Mouse (Mus musculus) lung, postnatal 0 days (tissue): ENCODE data around the gene Lrguk. TPM values are rescaled to one million over a fixed set of nuclear protein-coding genes. Genes with fewer than 3 reads are reported as not detected.

ENCODE experiments used
- ATAC-seq: fragments of 200-750 bp; cut with Nextera tagmentation; 2 replicates; pipeline ENCODE4 v1.8.0; 2017; ENCODE audit warnings: moderate library complexity
- DNase-seq: peaks from one replicate; pipeline ENCODE4 v3.0.0-alpha.2; 2016; ENCODE audit warnings: low spot score
- H3K27ac ChIP-seq: fragments of 300-500 bp; sonication (generic); 2 replicates; pipeline ENCODE4 v1.5.1; 2014; ENCODE audit warnings: antibody characterized with exemption, mild to moderate bottlenecking, low read length, mixed read lengths
- H3K27me3 ChIP-seq: fragments of 300-500 bp; sonication (generic); replicated peaks from 2 replicates; pipeline ENCODE4 v1.6.1; 2014; ENCODE audit warnings: low read length, mixed read lengths; ENCODE audit not compliant: insufficient read depth
- H3K36me3 ChIP-seq: fragments of 300-500 bp; sonication (generic); 2 replicates; pipeline ENCODE4 v1.6.1; 2014; ENCODE audit warnings: low read length, mixed read lengths; ENCODE audit not compliant: insufficient read depth
- H3K4me1 ChIP-seq: fragments of 300-500 bp; sonication (generic); 2 replicates; pipeline ENCODE4 v1.6.1; 2014; ENCODE audit warnings: antibody characterized with exemption, low read depth, low read length, mixed read lengths; ENCODE audit not compliant: insufficient read depth
- H3K4me2 ChIP-seq: fragments of 300-500 bp; sonication (generic); replicated peaks from 2 replicates; pipeline ENCODE4 v1.6.1; 2014; ENCODE audit warnings: low read depth, mild to moderate bottlenecking, low read length, moderate library complexity, mixed read lengths
- H3K4me3 ChIP-seq: fragments of 300-500 bp; sonication (generic); 2 replicates; pipeline ENCODE4 v1.5.1; 2014; ENCODE audit warnings: low read depth, low read length
- H3K9ac ChIP-seq: fragments of 300-500 bp; sonication (generic); replicated peaks from 2 replicates; pipeline ENCODE4 v1.6.1; 2014; ENCODE audit warnings: low read depth, mild to moderate bottlenecking
- H3K9me3 ChIP-seq: fragments of 300-500 bp; sonication (generic); 2 replicates; pipeline ENCODE4 v1.6.1; 2016; ENCODE audit warnings: low read length, mixed read lengths
- CTCF ChIP-seq: IDR thresholded peaks from 2 replicates; pipeline ENCODE4 v1.5.1; 2016; ENCODE audit warnings: antibody characterized with exemption, mild to moderate bottlenecking
- EP300 ChIP-seq: IDR thresholded peaks from 2 replicates; pipeline ENCODE4 v1.6.1; 2016; ENCODE audit warnings: antibody characterized with exemption, mild to moderate bottlenecking, control low read depth
- WGBS: fragments of 180-500 bp; shearing (Covaris S2); extraction: QIAGEN DNeasy Blood & Tissue Kit; methylation state at CpG from one replicate; pipeline ENCODE4 v1.1.7; 2014; 5-methylcytosine and 5-hydroxymethylcytosine counted together
- polyA plus RNA-seq: library from polyadenylated mRNA; unstranded; fragments of >200 nt; fragmentation: Nextera tagmentation; extraction: Ambion mirVana; gene quantifications from 2 replicates; pipeline ENCODE4 v1.2.1, GENCODE M21; 2015

Gene Lrguk
- polyA plus RNA-seq, 1 experiment from 2014 or later = 3.6 TPM

GRCm38 (mm10) chr6:34099725-34100124 is 70.5 kb downstream of the Lrguk start:
- no peaks in the 10 kb centered on the region for H3K36me3 ChIP-seq
- TF ChIP-seq CTCF = no peak
- TF ChIP-seq EP300 = no peak
- no peak overlapping the region for H3K9ac ChIP-seq
- no peak overlapping the region for H3K4me2 ChIP-seq
- 80% methylated on average over 6 of the region's 6 CpGs for WGBS
- H3K27me3 ChIP-seq = no peaks in the 10 kb centered on the region
- no peak overlapping the region for H3K4me3 ChIP-seq
- no peaks in the 10 kb centered on the region for H3K4me1 ChIP-seq
- ATAC-seq = no peak
- H3K9me3 ChIP-seq = no peaks in the 10 kb centered on the region
- no peak for DNase-seq
- H3K27ac ChIP-seq = no peak overlapping the region

GRCm38 (mm10) chr6:34101531-34102396 is 72.5 kb downstream of the Lrguk start:
- 84% methylated on average over 15 of the region's 15 CpGs for WGBS
- TF ChIP-seq EP300 (no peak), CTCF (no peak)
- Histone ChIP-seq H3K9ac (no peak overlapping the region), H3K4me2 (no peak overlapping the region), H3K27ac (no peak overlapping the region), H3K9me3 (no peaks in the 10 kb centered on the region), H3K4me1 (no peaks in the 10 kb centered on the region), H3K4me3 (no peak overlapping the region), H3K36me3 (no peaks in the 10 kb centered on the region), H3K27me3 (no peaks in the 10 kb centered on the region)
- DNase-seq (no peak), ATAC-seq (no peak)

- no peak overlapping the region for H3K9ac ChIP-seq
- no peak overlapping the region for H3K4me3 ChIP-seq
- 83% methylated on average over 17 of the region's 17 CpGs for WGBS
- no peak overlapping the region for H3K27ac ChIP-seq
- no peak for ATAC-seq
- H3K4me2 ChIP-seq = no peak overlapping the region
- TF ChIP-seq CTCF = no peak
- TF ChIP-seq EP300 = no peak
- DNase-seq = no peak
- H3K9me3 ChIP-seq = no peaks in the 10 kb centered on the region
- H3K27me3 ChIP-seq = no peaks in the 10 kb centered on the region
- no peaks in the 10 kb centered on the region for H3K4me1 ChIP-seq
- H3K36me3 ChIP-seq = no peaks in the 10 kb centered on the region
Measured at GRCm38 (mm10) chr6:34103251-34103920, 74.1 kb downstream of the Lrguk start.

- DNase-seq = no peak
- Histone ChIP-seq H3K36me3 (no peaks in the 10 kb centered on the region), H3K4me2 (no peak overlapping the region), H3K4me1 (no peaks in the 10 kb centered on the region), H3K27ac (no peak overlapping the region), H3K9ac (no peak overlapping the region), H3K9me3 (no peaks in the 10 kb centered on the region), H3K27me3 (no peaks in the 10 kb centered on the region), H3K4me3 (no peak overlapping the region)
- TF ChIP-seq EP300 (no peak), CTCF (no peak)
- ATAC-seq = no peak
- WGBS = 79% methylated on average over 10 of the region's 10 CpGs
Measured at GRCm38 (mm10) chr6:34110571-34110970, 81.3 kb downstream of the Lrguk start.

- H3K36me3 ChIP-seq = no peaks in the 10 kb centered on the region
- DNase-seq = no peak
Measured at GRCm38 (mm10) chr6:34111406-34111805, 82.2 kb downstream of the Lrguk start.

GRCm38 (mm10) chr6:34116838-34117478 is 87.7 kb downstream of the Lrguk start:
- H3K36me3 ChIP-seq = no peaks in the 10 kb centered on the region
- no peak overlapping the region for H3K4me3 ChIP-seq
- ATAC-seq (no peak), DNase-seq (no peak)
- H3K27ac ChIP-seq = no peak overlapping the region
- 88% methylated on average over 7 of the region's 7 CpGs for WGBS
- no peaks in the 10 kb centered on the region for H3K9me3 ChIP-seq
- H3K27me3 ChIP-seq = no peaks in the 10 kb centered on the region
- H3K9ac ChIP-seq = no peak overlapping the region
- no peaks in the 10 kb centered on the region for H3K4me1 ChIP-seq
- TF ChIP-seq CTCF = no peak
- TF ChIP-seq EP300 = no peak
- no peak overlapping the region for H3K4me2 ChIP-seq

More at GRCm38 (mm10) chr6:34111406-34111805, 82.2 kb downstream of the Lrguk start:
- TF ChIP-seq CTCF = no peak
- no peak for TF ChIP-seq EP300
- no peaks in the 10 kb centered on the region for H3K27me3 ChIP-seq
- H3K4me1 ChIP-seq = no peaks in the 10 kb centered on the region
- H3K4me2 ChIP-seq = no peak overlapping the region
- no peaks in the 10 kb centered on the region for H3K9me3 ChIP-seq
- 63% methylated on average over 6 of the region's 6 CpGs for WGBS
- H3K9ac ChIP-seq = no peak overlapping the region
- H3K4me3 ChIP-seq = no peak overlapping the region
- ATAC-seq = no peak
- no peak overlapping the region for H3K27ac ChIP-seq
